Mouse (Mus musculus) forebrain, embryonic 16.5 days (tissue): ENCODE results near the gene E2f3. TPM values are rescaled to one million over a fixed set of nuclear protein-coding genes. Genes with fewer than 3 reads are reported as not detected.

Source experiments
- ATAC-seq: fragments of 200-750 bp; cut with Nextera tagmentation; 2 replicates; pipeline ENCODE4 v1.8.0; 2017; ENCODE audit warnings: mild to moderate bottlenecking, moderate library complexity
- H3K27ac ChIP-seq: fragments of 300-500 bp; sonication (generic); 2 replicates; pipeline ENCODE4 v1.5.1; 2014; ENCODE audit warnings: low read length, control low read depth
- H3K27me3 ChIP-seq: fragments of 300-500 bp; sonication (generic); replicated peaks from 2 replicates; pipeline ENCODE4 v1.6.1; 2014; ENCODE audit warnings: low read length; ENCODE audit not compliant: control insufficient read depth, insufficient read depth
- H3K36me3 ChIP-seq: fragments of 300-500 bp; sonication (generic); 2 replicates; pipeline ENCODE4 v1.6.1; 2014; ENCODE audit not compliant: control insufficient read depth, insufficient read depth
- H3K4me1 ChIP-seq: fragments of 300-500 bp; sonication (generic); replicated peaks from 2 replicates; pipeline ENCODE4 v1.6.1; 2014; ENCODE audit warnings: low read length; ENCODE audit not compliant: control insufficient read depth, insufficient read depth
- H3K4me2 ChIP-seq: fragments of 300-500 bp; sonication (generic); 2 replicates; pipeline ENCODE4 v1.6.1; 2014; ENCODE audit warnings: mild to moderate bottlenecking, low read length, control low read depth
- H3K4me3 ChIP-seq: fragments of 300-500 bp; sonication (generic); replicated peaks from 2 replicates; pipeline ENCODE4 v1.5.1; 2014; ENCODE audit warnings: mild to moderate bottlenecking, low read length, control low read depth
- H3K9ac ChIP-seq: fragments of 300-500 bp; sonication (generic); replicated peaks from 2 replicates; pipeline ENCODE4 v1.6.1; 2014; ENCODE audit warnings: low read depth, low read length, control low read depth
- H3K9me3 ChIP-seq: fragments of 300-500 bp; sonication (generic); 2 replicates; pipeline ENCODE4 v1.6.1; 2016; ENCODE audit warnings: low read length; ENCODE audit not compliant: control insufficient read depth
- WGBS: fragments of 180-500 bp; shearing (Covaris S2); extraction: QIAGEN DNeasy Blood & Tissue Kit; methylation state at CpG from one replicate; pipeline ENCODE4 v1.1.7; 2014; 5-methylcytosine and 5-hydroxymethylcytosine counted together
- polyA plus RNA-seq: library from polyadenylated mRNA; unstranded; fragments of >200 nt; fragmentation: Nextera tagmentation; extraction: Ambion mirVana; gene quantifications from 2 replicates; pipeline ENCODE4 v1.2.1, GENCODE M21; 2015

The E2f3 gene
- polyA plus RNA-seq, 1 experiment from 2014 or later: 6.9 TPM

DNA sequence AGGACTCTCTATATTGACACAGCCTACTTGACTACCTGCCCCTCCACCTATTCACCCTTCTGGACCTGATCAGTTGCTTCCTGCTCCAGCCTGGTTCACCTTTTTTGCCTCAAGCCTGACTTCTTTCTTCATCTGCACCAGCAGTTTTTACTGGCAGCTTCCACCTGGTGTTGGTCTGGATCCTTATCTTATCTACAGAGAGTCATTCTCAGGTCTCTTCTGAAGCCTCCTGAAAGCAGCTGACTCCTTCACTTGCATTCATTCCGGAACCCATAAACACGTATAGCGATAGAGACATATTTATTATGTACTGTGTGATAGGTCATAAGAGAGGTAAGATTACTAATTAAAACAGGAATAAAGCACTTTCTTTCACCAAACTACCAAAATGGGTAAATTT is 119.1 kb downstream of the E2f3 start:
- H3K27ac ChIP-seq: no peak overlapping the region
- WGBS: 98% methylated on average over 3 of the region's 3 CpGs
- H3K27me3 ChIP-seq: no peaks in the 10 kb centered on the region
- H3K9me3 ChIP-seq: no peaks in the 10 kb centered on the region
- no peak overlapping the region for H3K4me3 ChIP-seq
- no peaks in the 10 kb centered on the region for H3K4me1 ChIP-seq
- H3K9ac ChIP-seq: no peak overlapping the region
- no peak for ATAC-seq
- no peak overlapping the region for H3K4me2 ChIP-seq
- H3K36me3 ChIP-seq: no peaks in the 10 kb centered on the region

DNA sequence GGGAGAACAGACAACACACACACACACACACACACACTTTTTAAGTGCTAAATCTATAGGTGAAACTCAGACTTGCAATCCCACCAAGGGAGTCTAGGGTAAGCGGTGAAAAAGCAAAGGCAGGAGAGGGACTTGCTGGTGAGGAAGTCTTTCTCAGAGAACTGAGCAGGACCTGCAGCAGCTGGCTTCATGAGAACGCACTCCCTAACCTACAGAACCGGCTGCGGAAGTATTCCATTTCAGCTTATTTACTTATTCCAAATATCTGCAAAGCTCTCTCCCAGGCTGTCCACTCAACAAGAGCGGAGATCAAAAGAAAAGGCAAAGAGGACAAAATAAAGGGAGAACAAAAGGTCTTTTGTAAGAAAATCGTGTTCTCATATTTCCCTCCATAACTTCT is 121.5 kb downstream of the E2f3 start:
- H3K4me3 ChIP-seq: no peak overlapping the region
- H3K27ac ChIP-seq: no peak overlapping the region
- H3K9me3 ChIP-seq: no peaks in the 10 kb centered on the region
- no peaks in the 10 kb centered on the region for H3K36me3 ChIP-seq
- no peaks in the 10 kb centered on the region for H3K27me3 ChIP-seq
- WGBS: 48% methylated on average over 6 of the region's 6 CpGs
- no peaks in the 10 kb centered on the region for H3K4me1 ChIP-seq
- ATAC-seq: no peak
- H3K4me2 ChIP-seq: no peak overlapping the region
- H3K9ac ChIP-seq: no peak overlapping the region

- H3K27me3 ChIP-seq: no peaks in the 10 kb centered on the region
- no peak overlapping the region for H3K27ac ChIP-seq
- H3K9ac ChIP-seq: no peak overlapping the region
- no peak overlapping the region for H3K4me2 ChIP-seq
- H3K4me3 ChIP-seq: no peak overlapping the region
- H3K4me1 ChIP-seq: no peaks in the 10 kb centered on the region
- 65% methylated on average over 2 of the region's 2 CpGs for WGBS
- ATAC-seq: no peak
- no peaks in the 10 kb centered on the region for H3K36me3 ChIP-seq
- no peaks in the 10 kb centered on the region for H3K9me3 ChIP-seq
Observed at GRCm38 (mm10) chr13:29860087-29860486, 125.8 kb downstream of the E2f3 start.

- ATAC-seq: peak; percentile 51; the same call in 1 of the 2 replicates
- H3K4me1 ChIP-seq: peaks cover 11% of the 10 kb centered on the region
- no peak overlapping the region for H3K27ac ChIP-seq
- no peaks in the 10 kb centered on the region for H3K27me3 ChIP-seq
- no peak overlapping the region for H3K4me3 ChIP-seq
- H3K9ac ChIP-seq: no peak overlapping the region
- no peaks in the 10 kb centered on the region for H3K9me3 ChIP-seq
- 16% methylated on average over 4 of the region's 4 CpGs for WGBS
- no peak overlapping the region for H3K4me2 ChIP-seq
- no peaks in the 10 kb centered on the region for H3K36me3 ChIP-seq
Observed at GRCm38 (mm10) chr13:29857436-29857835, 128.4 kb downstream of the E2f3 start.

Other genes starting within 250 kb of the E2f3 start
- 28.8 and 29.6 TPM in 2 replicates for gene Cdkal1, start 130.4 kb downstream of the E2f3 start, polyA plus RNA-seq
- 2.3 and 3.5 TPM in 2 replicates for gene Mboat1, start 150.4 kb upstream of the E2f3 start, polyA plus RNA-seq